28 mouse cellular contexts compared by ENCODE assay signal in the genomic region with DNA sequence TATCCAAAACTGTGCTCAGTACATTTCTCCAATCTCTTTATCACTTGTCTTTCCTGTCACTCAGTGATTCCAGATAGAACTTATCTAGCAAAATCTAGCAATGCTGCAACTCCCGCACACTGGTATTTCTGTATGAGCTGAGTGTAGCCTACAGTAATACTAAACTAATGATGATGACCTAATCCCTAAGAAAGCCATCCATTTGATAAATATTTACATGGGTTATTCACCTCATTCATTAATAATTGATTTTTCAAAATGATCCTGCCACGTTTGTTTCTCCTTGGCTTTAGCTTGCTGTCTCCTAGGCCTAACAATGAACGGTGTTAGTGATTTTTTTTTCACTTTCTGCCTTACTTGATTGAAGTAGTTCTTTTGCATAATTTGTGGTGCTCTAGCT.
"Had no signal": no experiment of that assay in that cellular context is flagged by ENCODE, and none has a peak within 500 bp of the region (broad histone marks: within the 10 kb centered on the region; RNA-seq: fewer than 3 reads in every experiment).

No protein-coding gene starts in this region.

- H3K27me3 ChIP-seq: embryonic facial prominence, embryonic 12.5 days; embryonic facial prominence, embryonic 13.5 days; embryonic facial prominence, embryonic 15.5 days; forebrain, embryonic 12.5 days; forebrain, embryonic 13.5 days; forebrain, embryonic 15.5 days had no signal

- ATAC-seq: forebrain, embryonic 13.5 days; forebrain, embryonic 14.5 days; forebrain, embryonic 15.5 days; forebrain, embryonic 16.5 days; forebrain, postnatal 0 days had no signal

- H3K27ac ChIP-seq: embryonic facial prominence, embryonic 10.5 days; embryonic facial prominence, embryonic 12.5 days; embryonic facial prominence, embryonic 13.5 days; embryonic facial prominence, embryonic 15.5 days; forebrain, embryonic 10.5 days; forebrain, embryonic 12.5 days; forebrain, embryonic 13.5 days; forebrain, embryonic 15.5 days; gastrocnemius, adult 2 months had no signal

- H3K4me2 ChIP-seq: embryonic facial prominence, embryonic 12.5 days; embryonic facial prominence, embryonic 13.5 days; embryonic facial prominence, embryonic 15.5 days; forebrain, embryonic 12.5 days; forebrain, embryonic 13.5 days; forebrain, embryonic 15.5 days had no signal

- H3K9ac ChIP-seq: embryonic facial prominence, embryonic 12.5 days; embryonic facial prominence, embryonic 13.5 days; embryonic facial prominence, embryonic 15.5 days; forebrain, embryonic 12.5 days; forebrain, embryonic 13.5 days; forebrain, embryonic 15.5 days; forebrain, postnatal 0 days had no signal

- H3K9me3 ChIP-seq: embryonic facial prominence, embryonic 10.5 days; embryonic facial prominence, embryonic 12.5 days; embryonic facial prominence, embryonic 13.5 days; embryonic facial prominence, embryonic 15.5 days; forebrain, embryonic 10.5 days; forebrain, embryonic 12.5 days; forebrain, embryonic 13.5 days; forebrain, embryonic 15.5 days had no signal

- H3K4me3 ChIP-seq: embryonic facial prominence, embryonic 10.5 days; embryonic facial prominence, embryonic 12.5 days; embryonic facial prominence, embryonic 13.5 days; embryonic facial prominence, embryonic 15.5 days; erythroblast, embryonic 14.5 days; forebrain, embryonic 10.5 days; forebrain, embryonic 12.5 days; forebrain, embryonic 13.5 days; forebrain, embryonic 15.5 days; gastrocnemius, adult 2 months had no signal

- H3K4me1 ChIP-seq: embryonic facial prominence, embryonic 10.5 days; embryonic facial prominence, embryonic 12.5 days; embryonic facial prominence, embryonic 13.5 days; embryonic facial prominence, embryonic 15.5 days; forebrain, embryonic 10.5 days; forebrain, embryonic 12.5 days; forebrain, embryonic 13.5 days; forebrain, embryonic 15.5 days had no signal

- H3K36me3 ChIP-seq: embryonic facial prominence, embryonic 10.5 days; embryonic facial prominence, embryonic 12.5 days; embryonic facial prominence, embryonic 13.5 days; embryonic facial prominence, embryonic 15.5 days; forebrain, embryonic 10.5 days; forebrain, embryonic 12.5 days; forebrain, embryonic 15.5 days had no signal

- DNase-seq: cerebellum, adult 18-20 months; cerebellum, adult 2 months; cerebellum, adult 8-10 months; cerebellum, adult 9-10 months; cerebellum, adult 9-11 months; cerebellum, postnatal 10 days; cerebellum, postnatal 14 days; cerebellum, postnatal 25 days; cerebellum, postnatal 36 days; embryo, embryonic 11 days; forebrain, postnatal 0 days; gastrocnemius, adult 2 months; gastrocnemius, postnatal 10 days; gastrocnemius, postnatal 14 days; gastrocnemius, postnatal 25 days; gastrocnemius, postnatal 36 days; heart, adult 11 months had no signal
